Mouse (Mus musculus): ENCODE data around the gene Marc1.

DNA sequence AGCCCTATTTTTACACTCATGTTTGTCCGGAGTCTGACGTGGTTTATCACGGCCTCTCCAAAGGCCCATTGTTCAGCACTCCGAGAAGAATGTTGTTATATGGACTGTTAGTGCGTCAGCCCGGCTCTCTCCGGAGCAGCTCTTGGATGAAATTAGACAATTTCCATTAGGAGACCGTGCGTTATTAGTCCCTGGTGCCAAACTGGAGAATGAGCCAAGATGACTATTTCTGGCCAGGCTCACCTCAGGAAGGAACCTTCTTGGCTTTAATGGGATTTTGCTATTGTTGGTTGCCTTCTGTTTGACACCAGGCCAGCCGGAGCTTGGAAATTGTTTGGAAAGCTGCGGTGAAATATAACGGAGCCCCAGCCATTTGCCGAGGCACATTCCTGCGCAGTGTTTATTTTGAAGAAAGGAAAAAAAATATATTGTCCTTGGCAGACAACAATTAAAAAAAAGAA lies 62.4 kb downstream of the Marc1 start:
- no peak for TF ChIP-seq MYOG (IDR thresholded peaks at IDR 0.05; ENCODE audit: control insufficient read depth in 1 of 3, insufficient read depth in 1 of 3, insufficient read length in 2 of 3, low read depth in 2 of 3)
- no peak for TF ChIP-seq POLR2AphosphoS2 (IDR thresholded peaks at IDR 0.05; ENCODE audit: insufficient read length, low read depth)
- TF ChIP-seq REST (IDR thresholded peaks at IDR 0.05; ENCODE audit: insufficient read depth, insufficient read length): no peak
- TF ChIP-seq POLR2A (IDR thresholded peaks at IDR 0.05; ENCODE audit: insufficient read length, low read depth): no peak
- TF ChIP-seq CEBPB (IDR thresholded peaks at IDR 0.05; ENCODE audit: insufficient read depth, poor library complexity, severe bottlenecking): no peak
- TF ChIP-seq MAX (IDR thresholded peaks at IDR 0.05; ENCODE audit: low read depth): no peak

Measured in myocyte (in vitro differentiated cells).